Mouse (Mus musculus) embryonic facial prominence, embryonic 11.5 days (tissue): ENCODE data around the gene Hoxa4. TPM values are rescaled to one million over a fixed set of nuclear protein-coding genes. Genes with fewer than 3 reads are reported as not detected.

Source experiments
- ATAC-seq: fragments of 200-750 bp; cut with Nextera tagmentation; replicated peaks from 2 replicates; pipeline ENCODE4 v1.8.0; 2017; ENCODE audit warnings: low read depth; ENCODE audit not compliant: insufficient number of reproducible peaks, low FRiP score, low TSS enrichment
- DNase-seq: peaks from one replicate; pipeline ENCODE4 v3.0.0-alpha.2; 2015; ENCODE audit warnings: low spot score
- H3K27ac ChIP-seq: fragments of 300-500 bp; sonication (generic); replicated peaks from 2 replicates; pipeline ENCODE4 v1.5.1; 2014; ENCODE audit warnings: mild to moderate bottlenecking, low read depth, low read length, control low read depth
- H3K27me3 ChIP-seq: fragments of 300-500 bp; sonication (generic); 2 replicates; pipeline ENCODE4 v1.6.1; 2014; ENCODE audit warnings: mild to moderate bottlenecking, low read length, moderate library complexity, mixed read lengths; ENCODE audit not compliant: control insufficient read depth, insufficient read depth
- H3K36me3 ChIP-seq: fragments of 300-500 bp; sonication (generic); replicated peaks from 2 replicates; pipeline ENCODE4 v1.6.1; 2014; ENCODE audit warnings: low read depth, mild to moderate bottlenecking, low read length, moderate library complexity, mixed read lengths; ENCODE audit not compliant: control insufficient read depth, insufficient read depth
- H3K4me1 ChIP-seq: fragments of 300-500 bp; sonication (generic); 2 replicates; pipeline ENCODE4 v1.6.1; 2014; ENCODE audit warnings: low read length, mixed read lengths; ENCODE audit not compliant: control insufficient read depth, insufficient read depth
- H3K4me2 ChIP-seq: fragments of 300-500 bp; sonication (generic); 2 replicates; pipeline ENCODE4 v1.6.1; 2014; ENCODE audit warnings: low read depth, mild to moderate bottlenecking, control low read depth, low read length, moderate library complexity
- H3K4me3 ChIP-seq: fragments of 300-500 bp; sonication (generic); 2 replicates; pipeline ENCODE4 v1.5.1; 2014; ENCODE audit warnings: low read depth, low read length, control low read depth
- H3K9ac ChIP-seq: fragments of 300-500 bp; sonication (generic); replicated peaks from 2 replicates; pipeline ENCODE4 v1.6.1; 2014; ENCODE audit warnings: mild to moderate bottlenecking, control low read depth, low read length
- H3K9me3 ChIP-seq: fragments of 300-500 bp; sonication (generic); replicated peaks from 2 replicates; pipeline ENCODE4 v1.6.1; 2016; ENCODE audit warnings: mild to moderate bottlenecking, low read length, inconsistent platforms, mixed read lengths; ENCODE audit not compliant: control insufficient read depth
- WGBS: fragments of 180-500 bp; shearing (Covaris S2); extraction: QIAGEN DNeasy Blood & Tissue Kit; methylation state at CpG from one replicate; pipeline ENCODE4 v1.1.7; 2014; 5-methylcytosine and 5-hydroxymethylcytosine counted together
- polyA plus RNA-seq: library from polyadenylated mRNA; unstranded; fragments of >200 nt; fragmentation: Nextera tagmentation; extraction: Ambion mirVana; gene quantifications from 2 replicates; pipeline ENCODE4 v1.2.1, GENCODE M21; 2014

Gene Hoxa4
- polyA plus RNA-seq, 1 experiment from 2014 or later, result 0.34 TPM

- H3K4me3 ChIP-seq, result no peak overlapping the region
- H3K27ac ChIP-seq, result no peak overlapping the region
Observed at GRCm38 (mm10) chr6:52197271-52197670, 5.7 kb upstream of the Hoxa4 start.

GRCm38 (mm10) chr6:52196811-52197210, 5.3 kb upstream of the Hoxa4 start:
- Histone ChIP-seq H3K4me3 (no peak overlapping the region), H3K9me3 (no peaks in the 10 kb centered on the region), H3K4me1 (no peaks in the 10 kb centered on the region; the same call in 1 of the 2 replicates), H3K4me2 (no peak overlapping the region), H3K9ac (no peak overlapping the region), H3K27me3 (peaks cover 90% of the 10 kb centered on the region), H3K36me3 (no peaks in the 10 kb centered on the region), H3K27ac (no peak overlapping the region)
- DNase-seq (no peak), ATAC-seq (no peak)
- WGBS, result under 1% methylated on average over 9 of the region's 9 CpGs

More at GRCm38 (mm10) chr6:52197271-52197670, 5.7 kb upstream of the Hoxa4 start:
- WGBS, result 2% methylated on average over 10 of the region's 10 CpGs
- DNase-seq (no peak), ATAC-seq (no peak)
- Histone ChIP-seq H3K27me3 (peaks cover 89% of the 10 kb centered on the region), H3K9me3 (no peaks in the 10 kb centered on the region), H3K4me2 (no peak overlapping the region), H3K9ac (no peak overlapping the region), H3K4me1 (no peaks in the 10 kb centered on the region), H3K36me3 (no peaks in the 10 kb centered on the region)

- no peaks in the 10 kb centered on the region for H3K9me3 ChIP-seq
- ATAC-seq (no peak), DNase-seq (no peak)
- no peaks in the 10 kb centered on the region for H3K36me3 ChIP-seq
- peaks cover 88% of the 10 kb centered on the region for H3K27me3 ChIP-seq
- H3K4me3 ChIP-seq, result no peak overlapping the region
- H3K9ac ChIP-seq, result no peak overlapping the region
- no peak overlapping the region for H3K4me2 ChIP-seq
- 2% methylated on average over 10 of the region's 10 CpGs for WGBS
- peaks cover 2% of the 10 kb centered on the region; the same call in 1 of the 2 replicates for H3K4me1 ChIP-seq
- H3K27ac ChIP-seq, result no peak overlapping the region
Observed at GRCm38 (mm10) chr6:52194690-52195089, 3.1 kb upstream of the Hoxa4 start.

DNA sequence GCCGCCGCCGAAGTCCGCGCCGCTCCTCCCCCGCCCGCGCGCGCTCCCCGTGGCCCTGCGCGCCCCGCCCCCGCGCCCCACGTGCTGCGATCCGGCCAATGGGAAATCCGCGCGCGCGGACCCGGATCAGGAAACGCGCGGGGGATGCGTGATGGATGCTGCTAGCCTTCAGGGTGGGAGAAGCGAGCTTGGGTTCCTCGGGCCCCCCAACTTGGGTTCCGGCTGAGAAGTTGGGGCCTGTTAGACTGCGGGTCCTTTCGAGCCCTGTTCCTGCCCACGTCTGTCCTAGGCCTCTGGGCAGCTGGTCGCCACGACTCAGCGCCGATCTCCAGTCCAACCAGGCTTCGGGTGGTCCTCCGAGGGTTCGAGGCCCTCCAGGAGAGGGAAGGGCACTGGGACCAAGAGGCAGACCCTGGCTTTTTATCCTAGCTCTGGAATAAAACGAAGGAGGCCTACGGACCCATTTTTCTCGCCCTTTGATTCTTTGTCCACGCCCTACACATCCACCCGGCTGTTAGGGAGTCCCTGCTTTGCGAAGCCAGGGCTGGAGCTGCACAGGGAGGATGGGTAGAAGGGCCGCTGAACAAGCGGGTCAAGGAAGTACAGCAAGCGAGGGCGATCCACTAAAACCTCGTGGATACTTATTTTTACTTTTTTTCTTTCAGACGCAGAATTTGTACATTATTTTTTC, 452 bp upstream of the Hoxa4 start:
- under 1% methylated on average over 43 of the region's 55 CpGs for WGBS
- H3K9me3 ChIP-seq, result no peaks in the 10 kb centered on the region
- H3K4me1 ChIP-seq, result peaks cover 2% of the 10 kb centered on the region; the same call in 1 of the 2 replicates
- H3K27ac ChIP-seq, result no peak overlapping the region
- peak overlapping the region; percentile 49 for H3K4me2 ChIP-seq
- DNase-seq (peak; percentile 83), ATAC-seq (no peak)
- peak overlapping the region; percentile 29 for H3K4me3 ChIP-seq
- H3K9ac ChIP-seq, result no peak overlapping the region; the same call in 1 of the 2 replicates
- H3K36me3 ChIP-seq, result no peaks in the 10 kb centered on the region
- peaks cover 88% of the 10 kb centered on the region for H3K27me3 ChIP-seq

GRCm38 (mm10) chr6:52190410-52190809, 1.1 kb downstream of the Hoxa4 start:
- DNase-seq, result no peak
- Histone ChIP-seq H3K36me3 (no peaks in the 10 kb centered on the region), H3K27me3 (peaks cover 91% of the 10 kb centered on the region), H3K9ac (no peak overlapping the region), H3K4me3 (peak overlapping the region; percentile 29; the same call in 1 of the 2 replicates), H3K4me2 (no peak overlapping the region), H3K4me1 (peaks cover 2% of the 10 kb centered on the region; the same call in 1 of the 2 replicates), H3K27ac (no peak overlapping the region), H3K9me3 (no peaks in the 10 kb centered on the region)
- WGBS, result under 1% methylated on average over 23 of the region's 23 CpGs
- no peak for ATAC-seq

DNA sequence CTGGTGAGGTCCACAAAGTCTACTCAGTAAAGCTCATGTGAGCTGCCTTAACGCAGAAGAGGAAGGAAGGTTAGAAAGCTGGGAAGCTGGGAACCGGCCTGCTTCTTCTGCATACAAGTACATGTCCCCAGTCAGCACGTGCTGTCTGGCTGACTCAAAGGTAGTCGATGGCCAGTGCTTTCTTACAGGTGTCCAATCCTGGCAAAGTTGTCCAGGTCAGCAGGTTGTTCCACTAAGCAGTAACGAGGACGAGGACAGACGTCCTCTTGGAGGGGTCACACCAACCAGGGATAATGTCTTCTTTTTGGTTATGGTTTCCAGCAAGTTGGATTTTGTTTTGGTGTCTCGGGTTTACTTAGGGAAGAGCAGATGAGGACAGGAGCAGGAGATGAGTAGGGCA, 1.6 kb downstream of the Hoxa4 start:
- ATAC-seq (no peak), DNase-seq (no peak)
- H3K9ac ChIP-seq, result no peak overlapping the region
- no peak overlapping the region for H3K4me2 ChIP-seq
- H3K36me3 ChIP-seq, result no peaks in the 10 kb centered on the region
- 7% methylated on average over 8 of the region's 8 CpGs for WGBS
- H3K4me1 ChIP-seq, result peaks cover 2% of the 10 kb centered on the region; the same call in 1 of the 2 replicates
- peaks cover 93% of the 10 kb centered on the region for H3K27me3 ChIP-seq
- H3K27ac ChIP-seq, result no peak overlapping the region
- H3K9me3 ChIP-seq, result no peaks in the 10 kb centered on the region
- no peak overlapping the region for H3K4me3 ChIP-seq

GRCm38 (mm10) chr6:52189172-52189591, 2.4 kb downstream of the Hoxa4 start:
- H3K9ac ChIP-seq, result no peak overlapping the region
- no peaks in the 10 kb centered on the region for H3K9me3 ChIP-seq
- no peaks in the 10 kb centered on the region for H3K36me3 ChIP-seq
- no peak overlapping the region for H3K4me3 ChIP-seq
- no peak overlapping the region for H3K4me2 ChIP-seq
- H3K4me1 ChIP-seq, result peaks cover 2% of the 10 kb centered on the region; the same call in 1 of the 2 replicates
- no peak for ATAC-seq
- no peak overlapping the region for H3K27ac ChIP-seq
- peaks cover 93% of the 10 kb centered on the region for H3K27me3 ChIP-seq
- DNase-seq, result no peak
- 9% methylated on average over 5 of the region's 5 CpGs for WGBS

- Histone ChIP-seq H3K4me3 (no peak overlapping the region), H3K36me3 (no peaks in the 10 kb centered on the region), H3K4me2 (no peak overlapping the region), H3K27ac (no peak overlapping the region), H3K27me3 (peaks cover 95% of the 10 kb centered on the region), H3K9ac (no peak overlapping the region), H3K4me1 (peaks cover 2% of the 10 kb centered on the region; the same call in 1 of the 2 replicates), H3K9me3 (no peaks in the 10 kb centered on the region)
- WGBS, result 9% methylated on average over 1 of the region's 1 CpGs
- no peak for ATAC-seq
- DNase-seq, result no peak
Observed at GRCm38 (mm10) chr6:52186500-52186899, 5.1 kb downstream of the Hoxa4 start.
